Mouse (Mus musculus) embryonic facial prominence, embryonic 15.5 days (tissue): Measurements from ENCODE around the gene Gadl1. TPM values are rescaled to one million over a fixed set of nuclear protein-coding genes. Genes with fewer than 3 reads are reported as not detected.

Source experiments
- ATAC-seq: fragments of 200-750 bp; cut with Nextera tagmentation; 2 replicates; pipeline ENCODE4 v1.8.0; 2017; ENCODE audit warnings: low read depth, moderate TSS enrichment; ENCODE audit not compliant: insufficient number of reproducible peaks, low FRiP score, low TSS enrichment
- H3K27ac ChIP-seq: fragments of 300-500 bp; sonication (generic); replicated peaks from 2 replicates; pipeline ENCODE4 v1.5.1; 2015; ENCODE audit warnings: mild to moderate bottlenecking, inconsistent platforms
- H3K27me3 ChIP-seq: fragments of 300-500 bp; sonication (generic); 2 replicates; pipeline ENCODE4 v1.6.1; 2015; ENCODE audit warnings: inconsistent platforms
- H3K36me3 ChIP-seq: fragments of 300-500 bp; sonication (generic); 2 replicates; pipeline ENCODE4 v1.6.1; 2015; ENCODE audit warnings: mild to moderate bottlenecking, inconsistent platforms
- H3K4me1 ChIP-seq: fragments of 300-500 bp; sonication (generic); 2 replicates; pipeline ENCODE4 v1.6.1; 2015; ENCODE audit warnings: inconsistent platforms
- H3K4me2 ChIP-seq: fragments of 300-500 bp; sonication (generic); replicated peaks from 2 replicates; pipeline ENCODE4 v1.6.1; 2015; ENCODE audit warnings: mild to moderate bottlenecking, inconsistent platforms
- H3K4me3 ChIP-seq: fragments of 300-500 bp; sonication (generic); replicated peaks from 2 replicates; pipeline ENCODE4 v1.5.1; 2015; ENCODE audit warnings: mild to moderate bottlenecking, inconsistent platforms
- H3K9ac ChIP-seq: fragments of 300-500 bp; sonication (generic); 2 replicates; pipeline ENCODE4 v1.6.1; 2015; ENCODE audit warnings: inconsistent platforms
- H3K9me3 ChIP-seq: fragments of 300-500 bp; sonication (generic); replicated peaks from 2 replicates; pipeline ENCODE4 v1.6.1; 2016; ENCODE audit warnings: inconsistent platforms
- WGBS: fragments of 180-500 bp; shearing (Covaris S2); methylation state at CpG from one replicate; pipeline ENCODE4 v1.1.7; 2015; 5-methylcytosine and 5-hydroxymethylcytosine counted together
- polyA plus RNA-seq: library from polyadenylated mRNA; unstranded; fragments of >200 nt; fragmentation: Nextera tagmentation; extraction: Ambion mirVana; gene quantifications from 2 replicates; pipeline ENCODE4 v1.2.1, GENCODE M21; 2015

The Gadl1 gene
- polyA plus RNA-seq, 1 experiment from 2014 or later: 1.7 TPM

GRCm38 (mm10) chr9:116111149-116111970 is 202.1 kb downstream of the Gadl1 start:
- no peak overlapping the region for H3K4me3 ChIP-seq
- H3K4me1 ChIP-seq: peaks cover 11% of the 10 kb centered on the region; the same call in 1 of the 2 replicates
- no peak for ATAC-seq
- no peaks in the 10 kb centered on the region for H3K27me3 ChIP-seq
- peaks cover 49% of the 10 kb centered on the region for H3K36me3 ChIP-seq
- H3K9me3 ChIP-seq: no peaks in the 10 kb centered on the region
- no peak overlapping the region for H3K9ac ChIP-seq
- WGBS: 84% methylated on average over 9 of the region's 9 CpGs
- no peak overlapping the region for H3K4me2 ChIP-seq
- H3K27ac ChIP-seq: no peak overlapping the region

- H3K4me1 ChIP-seq: peaks cover 17% of the 10 kb centered on the region; the same call in 1 of the 2 replicates
- no peaks in the 10 kb centered on the region for H3K27me3 ChIP-seq
- no peak overlapping the region for H3K4me2 ChIP-seq
- peaks cover 26% of the 10 kb centered on the region for H3K36me3 ChIP-seq
- 56% methylated on average over 4 of the region's 4 CpGs for WGBS
- H3K4me3 ChIP-seq: no peak overlapping the region
- no peak overlapping the region for H3K9ac ChIP-seq
- no peak for ATAC-seq
- no peak overlapping the region for H3K27ac ChIP-seq
- no peaks in the 10 kb centered on the region for H3K9me3 ChIP-seq
Observed at GRCm38 (mm10) chr9:116114339-116114738, 205.1 kb downstream of the Gadl1 start.

DNA sequence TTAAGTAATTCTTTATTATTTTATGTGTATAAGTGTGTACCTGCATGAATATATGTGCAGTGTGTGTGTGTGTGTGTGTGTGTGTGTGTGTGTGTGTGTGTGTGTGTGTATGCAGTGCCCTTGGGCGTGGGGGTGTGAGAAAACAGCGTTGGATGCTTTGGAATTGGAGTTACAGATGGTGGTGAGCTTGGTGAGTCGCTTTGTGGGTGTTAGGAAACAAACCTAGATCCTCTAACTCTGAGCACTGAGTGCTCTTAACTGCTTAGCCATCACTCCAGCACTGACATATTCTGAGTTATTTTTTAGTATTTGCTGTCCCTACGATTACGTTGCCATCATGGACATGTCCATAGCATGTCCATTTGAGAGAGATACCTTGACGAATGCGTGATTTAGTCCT is 206.6 kb downstream of the Gadl1 start:
- no peaks in the 10 kb centered on the region for H3K9me3 ChIP-seq
- H3K27me3 ChIP-seq: no peaks in the 10 kb centered on the region
- peaks cover 13% of the 10 kb centered on the region; the same call in 1 of the 2 replicates for H3K36me3 ChIP-seq
- no peak overlapping the region for H3K4me3 ChIP-seq
- H3K4me2 ChIP-seq: no peak overlapping the region
- ATAC-seq: no peak
- H3K4me1 ChIP-seq: peaks cover 17% of the 10 kb centered on the region; the same call in 1 of the 2 replicates
- H3K27ac ChIP-seq: peak overlapping the region; percentile 63
- H3K9ac ChIP-seq: no peak overlapping the region
- WGBS: 79% methylated on average over 7 of the region's 7 CpGs

DNA sequence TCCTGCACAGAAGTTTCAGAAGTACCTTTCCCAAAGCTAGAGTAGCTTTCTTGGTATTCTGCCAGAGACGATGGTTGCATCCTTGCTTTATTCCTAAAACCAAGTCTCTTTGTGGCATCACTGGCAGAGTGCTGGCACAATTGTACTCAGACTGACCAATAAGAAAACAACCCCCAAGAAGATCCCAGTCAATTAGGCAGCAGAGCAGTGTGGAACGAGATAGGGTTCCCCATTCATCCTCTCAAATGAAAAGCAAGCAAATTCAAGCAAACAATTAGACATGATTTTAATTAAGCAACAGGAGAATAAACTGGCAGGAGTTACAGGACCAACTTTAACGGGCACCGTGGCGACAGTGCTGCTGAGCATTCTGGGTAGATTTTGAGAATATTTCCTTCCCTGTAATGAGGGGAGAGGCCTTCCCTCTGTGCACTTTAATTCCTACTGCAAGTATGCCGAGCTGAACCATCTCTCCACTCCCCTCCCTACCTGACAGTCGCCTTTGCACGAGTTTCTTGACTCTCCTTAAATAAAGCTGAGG is 209.1 kb downstream of the Gadl1 start:
- no peak overlapping the region for H3K9ac ChIP-seq
- no peaks in the 10 kb centered on the region for H3K27me3 ChIP-seq
- 66% methylated on average over 8 of the region's 8 CpGs for WGBS
- no peaks in the 10 kb centered on the region for H3K9me3 ChIP-seq
- no peak overlapping the region for H3K27ac ChIP-seq
- H3K4me2 ChIP-seq: no peak overlapping the region
- peaks cover 13% of the 10 kb centered on the region; the same call in 1 of the 2 replicates for H3K36me3 ChIP-seq
- H3K4me1 ChIP-seq: peaks cover 33% of the 10 kb centered on the region
- no peak for ATAC-seq
- H3K4me3 ChIP-seq: no peak overlapping the region

DNA sequence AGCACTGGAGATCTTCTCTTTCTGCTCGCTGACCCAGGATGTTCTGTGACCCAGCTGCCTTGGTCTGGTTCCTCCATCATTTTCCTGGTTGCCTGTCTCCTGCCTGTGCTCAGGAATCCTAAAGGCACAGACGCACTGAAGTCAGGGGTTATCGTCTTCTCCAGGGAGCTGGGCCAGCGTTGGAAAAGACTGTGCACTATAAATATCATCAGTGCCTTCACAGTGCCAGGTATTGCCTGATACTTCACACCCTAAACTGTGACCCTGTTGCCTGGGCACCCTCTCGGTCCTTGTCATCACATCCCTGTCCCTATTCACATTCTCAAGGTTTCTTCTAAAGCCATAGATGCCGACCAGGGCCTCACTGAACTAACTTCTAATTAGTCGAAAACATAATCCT is 210.7 kb downstream of the Gadl1 start:
- no peaks in the 10 kb centered on the region for H3K9me3 ChIP-seq
- H3K27ac ChIP-seq: no peak overlapping the region
- no peak for ATAC-seq
- H3K4me1 ChIP-seq: peaks cover 38% of the 10 kb centered on the region
- peaks cover 20% of the 10 kb centered on the region; the same call in 1 of the 2 replicates for H3K36me3 ChIP-seq
- WGBS: 85% methylated on average over 7 of the region's 7 CpGs
- H3K9ac ChIP-seq: no peak overlapping the region
- no peak overlapping the region for H3K4me3 ChIP-seq
- no peaks in the 10 kb centered on the region for H3K27me3 ChIP-seq
- H3K4me2 ChIP-seq: no peak overlapping the region

DNA sequence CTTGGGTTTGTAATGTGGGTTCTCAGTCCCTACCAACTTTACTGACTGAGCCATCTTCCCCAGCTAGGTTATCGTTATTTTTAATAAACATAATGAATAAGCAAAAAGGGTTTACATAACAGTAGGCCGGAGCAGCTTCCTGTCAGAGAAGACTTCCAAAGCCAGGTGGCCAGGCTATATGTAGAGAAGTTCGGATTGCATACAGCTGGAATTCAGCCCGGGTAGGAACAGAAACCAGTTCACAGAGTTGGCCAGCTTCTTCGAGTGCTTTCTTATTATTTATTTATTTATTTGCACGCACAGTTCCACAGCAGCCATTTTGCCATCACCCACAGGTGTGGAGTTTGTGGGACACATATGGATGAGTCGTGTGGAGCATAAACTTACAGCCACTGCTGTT is 212.2 kb downstream of the Gadl1 start:
- no peaks in the 10 kb centered on the region for H3K27me3 ChIP-seq
- peaks cover 31% of the 10 kb centered on the region for H3K4me1 ChIP-seq
- peak overlapping the region; percentile 87; the same call in 1 of the 2 replicates for H3K27ac ChIP-seq
- WGBS: 70% methylated on average over 7 of the region's 7 CpGs
- peaks cover 31% of the 10 kb centered on the region for H3K36me3 ChIP-seq
- no peak overlapping the region for H3K9ac ChIP-seq
- no peak for ATAC-seq
- H3K9me3 ChIP-seq: no peaks in the 10 kb centered on the region
- H3K4me3 ChIP-seq: no peak overlapping the region
- H3K4me2 ChIP-seq: no peak overlapping the region

DNA sequence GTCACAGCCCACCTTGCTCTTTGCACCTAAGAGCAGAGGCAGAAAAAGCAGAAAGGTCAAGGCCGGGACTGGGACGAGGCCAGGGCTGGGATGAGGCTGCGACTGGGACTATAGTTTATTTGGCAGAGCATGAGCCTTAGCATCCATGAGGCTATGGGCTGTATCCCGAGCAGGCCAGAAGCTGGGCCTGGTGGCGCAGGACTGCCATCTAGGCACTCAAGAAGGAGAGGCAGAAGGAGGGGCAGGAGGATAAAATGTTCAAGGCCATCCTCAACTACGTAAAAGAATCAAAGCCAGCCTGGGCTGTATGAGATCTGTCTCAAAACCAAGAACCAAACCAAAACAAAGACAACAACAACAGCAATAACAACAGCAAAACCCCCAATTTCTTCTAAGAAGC is 213.3 kb downstream of the Gadl1 start:
- H3K4me2 ChIP-seq: no peak overlapping the region
- H3K4me3 ChIP-seq: no peak overlapping the region
- WGBS: 64% methylated on average over 6 of the region's 6 CpGs
- ATAC-seq: no peak
- H3K9ac ChIP-seq: no peak overlapping the region
- H3K36me3 ChIP-seq: peaks cover 41% of the 10 kb centered on the region
- no peaks in the 10 kb centered on the region for H3K9me3 ChIP-seq
- H3K4me1 ChIP-seq: peaks cover 26% of the 10 kb centered on the region
- no peaks in the 10 kb centered on the region for H3K27me3 ChIP-seq
- H3K27ac ChIP-seq: peak overlapping the region; percentile 87

DNA sequence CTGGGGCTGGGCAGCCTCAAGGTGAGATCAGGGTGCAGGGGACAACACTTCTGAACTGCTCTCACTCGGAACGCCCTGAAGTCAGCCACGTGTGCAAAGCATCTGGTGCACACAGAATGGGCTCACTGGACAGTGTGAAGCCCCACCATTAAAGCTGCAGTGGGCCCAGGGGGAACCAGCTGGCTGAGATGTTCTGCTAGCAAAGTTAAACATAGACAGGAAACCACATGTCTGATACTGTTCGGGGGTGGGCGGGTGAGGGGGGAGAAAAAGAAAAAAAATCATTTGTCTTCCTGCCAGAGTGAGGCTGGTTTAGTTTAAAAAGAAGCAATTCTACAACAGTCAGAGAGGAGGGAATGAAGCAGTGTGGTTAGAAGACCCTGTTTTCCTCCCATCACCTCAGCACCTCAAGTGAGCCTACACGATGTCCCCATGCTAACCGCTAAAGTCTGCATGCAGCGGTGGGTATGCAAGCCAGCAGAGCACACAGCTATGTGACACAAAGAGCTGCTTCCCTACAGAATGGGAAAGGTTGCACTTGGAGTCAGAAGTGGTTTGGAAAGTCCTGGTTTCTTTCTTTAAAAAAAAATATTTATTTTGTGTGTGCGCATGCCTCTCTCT is 213.8 kb downstream of the Gadl1 start:
- Histone ChIP-seq H3K36me3 (peaks cover 47% of the 10 kb centered on the region), H3K9me3 (no peaks in the 10 kb centered on the region), H3K4me1 (peaks cover 26% of the 10 kb centered on the region), H3K27ac (peak overlapping the region; percentile 87), H3K4me2 (no peak overlapping the region), H3K4me3 (no peak overlapping the region), H3K9ac (no peak overlapping the region), H3K27me3 (no peaks in the 10 kb centered on the region)
- ATAC-seq: peak; percentile 83
- 24% methylated on average over 9 of the region's 9 CpGs for WGBS
